Mouse (Mus musculus) stomach, postnatal 0 days (tissue): Measurements from ENCODE around the gene Hsp90aa1. TPM values are rescaled to one million over a fixed set of nuclear protein-coding genes. Genes with fewer than 3 reads are reported as not detected.
"Not testable (repeated sequence)": the region's sequence is repeated elsewhere in the genome, so short reads cannot be mapped to it uniquely, and the experiment has no call there.

ENCODE experiments used
- ATAC-seq: fragments of 200-750 bp; cut with Nextera tagmentation; 2 replicates; pipeline ENCODE4 v1.8.0; 2017; ENCODE audit not compliant: low FRiP score, low TSS enrichment
- DNase-seq: peaks from one replicate; pipeline ENCODE4 v3.0.0-alpha.2; 2016; ENCODE audit warnings: low spot score
- H3K27ac ChIP-seq: fragments of 300-500 bp; sonication (generic); replicated peaks from 2 replicates; pipeline ENCODE4 v1.5.1; 2014; ENCODE audit warnings: mild to moderate bottlenecking, control low read depth
- H3K27me3 ChIP-seq: fragments of 300-500 bp; sonication (generic); 2 replicates; pipeline ENCODE4 v1.6.1; 2014; ENCODE audit warnings: low read length; ENCODE audit not compliant: control insufficient read depth, insufficient read depth
- H3K36me3 ChIP-seq: fragments of 300-500 bp; sonication (generic); 2 replicates; pipeline ENCODE4 v1.6.1; 2014; ENCODE audit warnings: low read length, mixed read lengths; ENCODE audit not compliant: control insufficient read depth, insufficient read depth
- H3K4me1 ChIP-seq: fragments of 300-500 bp; sonication (generic); replicated peaks from 2 replicates; pipeline ENCODE4 v1.6.1; 2014; ENCODE audit warnings: antibody characterized with exemption; ENCODE audit not compliant: control insufficient read depth, insufficient read depth
- H3K4me2 ChIP-seq: fragments of 300-500 bp; sonication (generic); replicated peaks from 2 replicates; pipeline ENCODE4 v1.6.1; 2014; ENCODE audit warnings: low read depth, mild to moderate bottlenecking, control low read depth, moderate library complexity
- H3K4me3 ChIP-seq: fragments of 300-500 bp; sonication (generic); 2 replicates; pipeline ENCODE4 v1.5.1; 2014; ENCODE audit warnings: low read depth, low read length, control low read depth
- H3K9ac ChIP-seq: fragments of 300-500 bp; sonication (generic); 2 replicates; pipeline ENCODE4 v1.6.1; 2014; ENCODE audit warnings: mild to moderate bottlenecking, low read length, control low read depth, mixed read lengths
- H3K9me3 ChIP-seq: fragments of 300-500 bp; sonication (generic); 2 replicates; pipeline ENCODE4 v1.6.1; 2016; ENCODE audit warnings: low read length; ENCODE audit not compliant: control insufficient read depth
- CTCF ChIP-seq: IDR thresholded peaks from 2 replicates; pipeline ENCODE4 v1.5.1; 2016; ENCODE audit warnings: antibody characterized with exemption, low read depth, mild to moderate bottlenecking, moderate library complexity
- EP300 ChIP-seq: optimal IDR thresholded peaks from 2 replicates; pipeline ENCODE3; 2016; ENCODE audit warnings: antibody characterized with exemption
- WGBS: fragments of 180-500 bp; shearing (Covaris S2); extraction: QIAGEN DNeasy Blood & Tissue Kit; methylation state at CpG from one replicate; pipeline ENCODE4 v1.1.7; 2014; 5-methylcytosine and 5-hydroxymethylcytosine counted together
- polyA plus RNA-seq: library from polyadenylated mRNA; unstranded; fragments of >200 nt; fragmentation: Nextera tagmentation; extraction: Ambion mirVana; gene quantifications from 2 replicates; pipeline ENCODE4 v1.2.1, GENCODE M21; 2015

Hsp90aa1 gene
- polyA plus RNA-seq, 1 experiment from 2014 or later = 326 TPM

- Histone ChIP-seq H3K4me1 (no peaks in the 10 kb centered on the region), H3K4me2 (no peak overlapping the region), H3K9me3 (no peaks in the 10 kb centered on the region), H3K27ac (no peak overlapping the region), H3K36me3 (no peaks in the 10 kb centered on the region), H3K27me3 (no peaks in the 10 kb centered on the region), H3K4me3 (no peak overlapping the region), H3K9ac (no peak overlapping the region)
- TF ChIP-seq CTCF (no peak), EP300 (no peak)
- DNase-seq (no peak), ATAC-seq (no peak)
- 33% methylated on average over 5 of the region's 5 CpGs for WGBS
Measured at GRCm38 (mm10) chr12:110711270-110711669, 8.7 kb upstream of the Hsp90aa1 start.

GRCm38 (mm10) chr12:110707451-110707850 is 4.9 kb upstream of the Hsp90aa1 start:
- Histone ChIP-seq H3K9ac (no peak overlapping the region), H3K9me3 (no peaks in the 10 kb centered on the region), H3K4me1 (no peaks in the 10 kb centered on the region), H3K4me2 (no peak overlapping the region), H3K4me3 (no peak overlapping the region), H3K27ac (no peak overlapping the region), H3K36me3 (no peaks in the 10 kb centered on the region), H3K27me3 (no peaks in the 10 kb centered on the region)
- WGBS = 88% methylated on average over 7 of the region's 7 CpGs
- DNase-seq = no peak
- no peak for ATAC-seq
- TF ChIP-seq EP300 (no peak), CTCF (no peak)

- Histone ChIP-seq H3K36me3 (no peaks in the 10 kb centered on the region), H3K4me3 (peak overlapping the region; percentile 30), H3K4me2 (peak overlapping the region; percentile 67), H3K27ac (no peak overlapping the region), H3K27me3 (no peaks in the 10 kb centered on the region), H3K9me3 (no peaks in the 10 kb centered on the region), H3K9ac (peak overlapping the region; percentile 54), H3K4me1 (no peaks in the 10 kb centered on the region)
- ATAC-seq (peak; percentile 62), DNase-seq (peak; percentile 65)
- 2% methylated on average over 27 of the region's 27 CpGs for WGBS
- TF ChIP-seq EP300 (no peak), CTCF (peak; percentile 44)
Measured at GRCm38 (mm10) chr12:110706337-110707231, 4.1 kb upstream of the Hsp90aa1 start.

GRCm38 (mm10) chr12:110705419-110705818 is 2.9 kb upstream of the Hsp90aa1 start:
- H3K9ac ChIP-seq, H3K36me3 ChIP-seq, H3K4me1 ChIP-seq, ATAC-seq, H3K27ac ChIP-seq, H3K4me3 ChIP-seq, H3K4me2 ChIP-seq, H3K27me3 ChIP-seq, H3K9me3 ChIP-seq, DNase-seq: not testable (repeated sequence)
- WGBS = 88% methylated on average over 4 of the region's 4 CpGs

- Histone ChIP-seq H3K4me3 (no peak overlapping the region), H3K27ac (0 out of 2 replicates have a peak overlapping the region, but pooled peaks have one; percentile 4), H3K9me3 (no peaks in the 10 kb centered on the region), H3K4me1 (no peaks in the 10 kb centered on the region), H3K4me2 (no peak overlapping the region), H3K9ac (no peak overlapping the region), H3K27me3 (no peaks in the 10 kb centered on the region), H3K36me3 (no peaks in the 10 kb centered on the region)
- TF ChIP-seq CTCF = 0 out of 2 replicates have a peak, but pooled peaks have one; percentile 7
- TF ChIP-seq EP300 = no peak
- 70% methylated on average over 7 of the region's 7 CpGs for WGBS
- no peak for ATAC-seq
- no peak for DNase-seq
Measured at GRCm38 (mm10) chr12:110703682-110704081, 1.2 kb upstream of the Hsp90aa1 start.

- no peak overlapping the region for H3K4me2 ChIP-seq
- no peak overlapping the region for H3K4me3 ChIP-seq
- no peaks in the 10 kb centered on the region for H3K27me3 ChIP-seq
- TF ChIP-seq EP300 (no peak), CTCF (peak; percentile 99)
- no peak overlapping the region for H3K9ac ChIP-seq
- H3K4me1 ChIP-seq = no peaks in the 10 kb centered on the region
- ATAC-seq (peak; percentile 71), DNase-seq (peak; percentile 91)
- H3K36me3 ChIP-seq = no peaks in the 10 kb centered on the region
- WGBS = 26% methylated on average over 8 of the region's 8 CpGs
- H3K27ac ChIP-seq = 0 out of 2 replicates have a peak overlapping the region, but pooled peaks have one; percentile 4
- H3K9me3 ChIP-seq = no peaks in the 10 kb centered on the region
Measured at GRCm38 (mm10) chr12:110703008-110703471, 512 bp upstream of the Hsp90aa1 start.

GRCm38 (mm10) chr12:110701363-110701762 is 1.2 kb downstream of the Hsp90aa1 start:
- not testable (repeated sequence) for H3K9me3 ChIP-seq, H3K27me3 ChIP-seq, H3K4me3 ChIP-seq, H3K9ac ChIP-seq, H3K4me1 ChIP-seq, ATAC-seq, H3K27ac ChIP-seq, H3K36me3 ChIP-seq, H3K4me2 ChIP-seq
- DNase-seq = peak; percentile 40
- 30% methylated on average over 3 of the region's 3 CpGs for WGBS
